Mouse (Mus musculus) lung, adult 2 months (tissue): ENCODE measurements around the gene Tnfrsf1a. TPM values are rescaled to one million over a fixed set of nuclear protein-coding genes. Genes with fewer than 3 reads are reported as not detected.

Source experiments
- DNase-seq: peaks from one replicate; pipeline ENCODE4 v3.0.0; 2022
- H3K4me1 ChIP-seq: fragments of 200-500 bp; 2 replicates; pipeline ENCODE4 v1.6.1; 2011; ENCODE audit warnings: low read length; ENCODE audit not compliant: control insufficient read depth, insufficient read depth
- H3K4me3 ChIP-seq: fragments of 200-500 bp; replicated peaks from 2 replicates; pipeline ENCODE3; 2011; ENCODE audit warnings: low read depth, mild to moderate bottlenecking, control low read depth, low read length; ENCODE audit errors: extremely low read depth
- CTCF ChIP-seq: fragments of 200-500 bp; IDR thresholded peaks from 2 replicates; pipeline ENCODE4 v1.5.1; 2011; ENCODE audit warnings: mild to moderate bottlenecking, low read length, control low read depth; ENCODE audit not compliant: insufficient read depth
- POLR2A ChIP-seq: fragments of 200-500 bp; IDR thresholded peaks from 2 replicates; pipeline ENCODE4 v1.6.1; 2011; ENCODE audit warnings: low read depth, mild to moderate bottlenecking, control low read depth, low read length, borderline replicate concordance; ENCODE audit errors: extremely low read depth
- WGBS: fragments of 180-500 bp; shearing (Covaris S2); methylation state at CpG from one replicate; pipeline ENCODE4 v1.1.7; 2018; 5-methylcytosine and 5-hydroxymethylcytosine counted together
- polyA plus RNA-seq: library from polyadenylated mRNA; depleted of rRNA; stranded (reverse); fragments of >200 nt; gene quantifications from 2 replicates; pipeline ENCODE4 v1.2.3, GENCODE M21; 2012

Tnfrsf1a gene
- polyA plus RNA-seq, 1 experiment, result 186 TPM

- H3K4me1 ChIP-seq, result peaks cover 14% of the 10 kb centered on the region
- TF ChIP-seq CTCF (no peak), POLR2A (no peak)
- 44% methylated on average over 9 of the region's 9 CpGs for WGBS
- DNase-seq, result no peak
- no peak overlapping the region for H3K4me3 ChIP-seq
These were observed 10.8 kb downstream of the Tnfrsf1a start for GRCm38 (mm10) chr6:125359999-125360398.

- WGBS, result 86% methylated on average over 9 of the region's 9 CpGs
- DNase-seq, result no peak
- Histone ChIP-seq H3K4me3 (no peak overlapping the region), H3K4me1 (peaks cover 7% of the 10 kb centered on the region)
- no peak for TF ChIP-seq POLR2A
- TF ChIP-seq CTCF, result no peak
These were observed 11.7 kb downstream of the Tnfrsf1a start for GRCm38 (mm10) chr6:125360846-125361245.

GRCm38 (mm10) chr6:125361467-125362291 is 12.5 kb downstream of the Tnfrsf1a start:
- peaks cover 3% of the 10 kb centered on the region; the same call in 1 of the 2 replicates for H3K4me1 ChIP-seq
- DNase-seq, result no peak
- TF ChIP-seq POLR2A (no peak), CTCF (peak; percentile 57)
- 51% methylated on average over 38 of the region's 38 CpGs for WGBS
- no peak overlapping the region for H3K4me3 ChIP-seq

GRCm38 (mm10) chr6:125363021-125363420 is 13.9 kb downstream of the Tnfrsf1a start:
- 65% methylated on average over 15 of the region's 15 CpGs for WGBS
- DNase-seq, result no peak
- H3K4me3 ChIP-seq, result no peak overlapping the region
- TF ChIP-seq POLR2A, result no peak
- no peak for TF ChIP-seq CTCF
- H3K4me1 ChIP-seq, result peaks cover 3% of the 10 kb centered on the region; the same call in 1 of the 2 replicates

- no peak for DNase-seq
- 52% methylated on average over 23 of the region's 23 CpGs for WGBS
- H3K4me1 ChIP-seq, result peaks cover 3% of the 10 kb centered on the region; the same call in 1 of the 2 replicates
- TF ChIP-seq CTCF (peak; percentile 16; the same call in 1 of the 2 replicates), POLR2A (no peak)
- no peak overlapping the region for H3K4me3 ChIP-seq
These were observed 14.5 kb downstream of the Tnfrsf1a start for GRCm38 (mm10) chr6:125363451-125364242.

GRCm38 (mm10) chr6:125364448-125364847 is 15.3 kb downstream of the Tnfrsf1a start:
- Histone ChIP-seq H3K4me1 (peaks cover 3% of the 10 kb centered on the region; the same call in 1 of the 2 replicates), H3K4me3 (no peak overlapping the region)
- WGBS, result 9% methylated on average over 8 of the region's 8 CpGs
- TF ChIP-seq POLR2A, result no peak
- peak; percentile 59 for TF ChIP-seq CTCF
- no peak for DNase-seq

- WGBS, result 78% methylated on average over 5 of the region's 5 CpGs
- Histone ChIP-seq H3K4me3 (no peak overlapping the region), H3K4me1 (peaks cover 3% of the 10 kb centered on the region; the same call in 1 of the 2 replicates)
- no peak for DNase-seq
- TF ChIP-seq POLR2A, result no peak
- no peak for TF ChIP-seq CTCF
These were observed 16.4 kb downstream of the Tnfrsf1a start for GRCm38 (mm10) chr6:125365522-125365921.

GRCm38 (mm10) chr6:125366133-125366532 is 17.0 kb downstream of the Tnfrsf1a start:
- WGBS, result 82% methylated on average over 1 of the region's 1 CpGs
- Histone ChIP-seq H3K4me1 (peaks cover 3% of the 10 kb centered on the region; the same call in 1 of the 2 replicates), H3K4me3 (no peak overlapping the region)
- TF ChIP-seq CTCF, result no peak
- no peak for TF ChIP-seq POLR2A
- no peak for DNase-seq

GRCm38 (mm10) chr6:125367758-125368371 is 18.7 kb downstream of the Tnfrsf1a start:
- WGBS, result 37% methylated on average over 4 of the region's 4 CpGs
- TF ChIP-seq POLR2A (no peak), CTCF (no peak)
- Histone ChIP-seq H3K4me3 (no peak overlapping the region), H3K4me1 (no peaks in the 10 kb centered on the region)
- no peak for DNase-seq
